ENCODE assay signal across 32 mouse cellular contexts in the genomic region with DNA sequence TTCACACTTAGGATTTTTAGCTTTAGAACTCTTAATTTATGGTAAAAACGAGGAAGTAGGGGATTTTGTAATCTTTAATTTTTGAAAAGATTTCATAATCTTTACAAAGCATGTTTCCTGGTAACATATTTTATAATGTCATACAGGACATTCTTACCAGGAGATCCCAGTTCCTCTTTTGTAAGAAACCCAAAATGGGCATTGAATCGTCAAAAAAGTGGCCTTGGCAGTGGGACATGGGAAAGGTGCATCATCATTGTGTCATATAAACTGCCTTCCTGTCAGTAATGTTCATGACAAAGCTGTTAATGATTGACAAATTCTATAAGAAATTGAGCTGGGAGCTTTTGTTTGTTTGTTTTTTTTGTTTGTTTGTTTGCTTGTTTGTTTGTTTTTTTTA. TPM values are rescaled to one million over a fixed set of nuclear protein-coding genes. Genes with fewer than 3 reads are reported as not detected.
DNase-seq lines count a peak whose midpoint lies in the region; ATAC-seq lines count a peak whose summit lies in the region.
"Had no signal": no experiment of that assay in that cellular context is flagged by ENCODE, and none has a peak within 500 bp of the region (broad histone marks: within the 10 kb centered on the region; RNA-seq: fewer than 3 reads in every experiment).

No protein-coding gene starts in this region.

- ATAC-seq in granulocyte monocyte progenitor cell, adult 5-6 weeks (replicated peaks; ENCODE audit: poor library complexity, severe bottlenecking), result peak; percentile 98
- peak; percentile 87 for ATAC-seq in megakaryocyte, adult 5-6 weeks (ENCODE audit: poor library complexity, severe bottlenecking)
- ATAC-seq: activated CD4-positive, CD25-positive, alpha-beta regulatory T cell, adult 4 months; CD4-positive, CD25-positive, alpha-beta regulatory T cell, adult 4 months; forebrain, embryonic 14.5 days; forebrain, embryonic 16.5 days; Patski had no signal

- peak; percentile 14 for DNase-seq in c-Kit-positive CD71-negative TER-119-negative erythroid progenitor cells, embryonic 14.5 days (ENCODE audit: low read depth)
- no peak for DNase-seq in natural killer cell, adult 2 months (ENCODE audit: low spot score in 2 of 2)
- DNase-seq in yolk sac, embryonic 10.5 days (ENCODE audit: low spot score), result no peak
- DNase-seq in adrenal gland, adult 2 months, result no peak
- DNase-seq in spleen, postnatal 10 days (ENCODE audit: low spot score in 2 of 2), result no peak
- DNase-seq: adrenal gland, postnatal 10 days; adrenal gland, postnatal 25 days; B cell, adult 2 months; cerebellum, adult 11-12 months; cerebellum, adult 2 months; cerebellum, adult 9-10 months; cerebellum, postnatal 10 days; cerebellum, postnatal 25 days; embryo, embryonic 11 days had no signal

RNA-seq across cellular contexts. Expression of a gene that starts 5.8 kb away (rescaled TPM):
- total RNA-seq in granulocyte monocyte progenitor cell, adult 5-6 weeks (2014; fragmentation: Nextera tagmentation), result not detected in 2 replicates
- not detected in 2 replicates for total RNA-seq in granulocyte monocyte progenitor cell, adult 5-6 weeks (2017)
- total RNA-seq in megakaryocyte, adult 5-6 weeks (2015), result not detected in 2 replicates
- not detected in 2 replicates for total RNA-seq in megakaryocyte, adult 5-6 weeks (2017)
- not detected for total RNA-seq in adrenal gland, adult 2 months (2021)
- polyA plus RNA-seq in adrenal gland, adult 2 months (2012; rRNA removed), result not detected in 2 replicates
- total RNA-seq: adrenal gland, adult 18-20 months; adrenal gland, postnatal 10 days; adrenal gland, postnatal 25 days; adrenal gland, postnatal 4 days; CH12.LX; G1E had no signal
- polyA plus RNA-seq: activated CD4-positive, CD25-positive, alpha-beta regulatory T cell, adult 4 months; brain, embryonic 14.5 days; CD4-positive, CD25-positive, alpha-beta regulatory T cell, adult 4 months; cerebellum, adult 2 months; embryonic facial prominence, embryonic 11.5 days; embryonic facial prominence, embryonic 13.5 days; embryonic facial prominence, embryonic 15.5 days; erythroblast, embryonic 14.5 days; forebrain, embryonic 10.5 days; forebrain, embryonic 12.5 days; forebrain, embryonic 14.5 days; forebrain, embryonic 16.5 days; G1E; Patski had no signal

RNA-seq across cellular contexts. Expression of a gene that starts 13.6 kb away (rescaled TPM):
- not detected in 2 replicates for total RNA-seq in granulocyte monocyte progenitor cell, adult 5-6 weeks (2014; fragmentation: Nextera tagmentation)
- total RNA-seq in granulocyte monocyte progenitor cell, adult 5-6 weeks (2017), result not detected in 2 replicates
- not detected in 2 replicates for total RNA-seq in megakaryocyte, adult 5-6 weeks (2015)
- not detected in 2 replicates for total RNA-seq in megakaryocyte, adult 5-6 weeks (2017)
- not detected for total RNA-seq in adrenal gland, adult 2 months (2021)
- not detected in 2 replicates for polyA plus RNA-seq in adrenal gland, adult 2 months (2012; rRNA removed)
- total RNA-seq: adrenal gland, adult 18-20 months; adrenal gland, postnatal 10 days; adrenal gland, postnatal 25 days; adrenal gland, postnatal 4 days; CH12.LX; G1E had no signal
- polyA plus RNA-seq: activated CD4-positive, CD25-positive, alpha-beta regulatory T cell, adult 4 months; brain, embryonic 14.5 days; CD4-positive, CD25-positive, alpha-beta regulatory T cell, adult 4 months; cerebellum, adult 2 months; embryonic facial prominence, embryonic 11.5 days; embryonic facial prominence, embryonic 13.5 days; embryonic facial prominence, embryonic 15.5 days; erythroblast, embryonic 14.5 days; forebrain, embryonic 10.5 days; forebrain, embryonic 12.5 days; forebrain, embryonic 14.5 days; forebrain, embryonic 16.5 days; G1E; Patski had no signal

RNA-seq across cellular contexts. Expression of a gene that starts 15.8 kb away (rescaled TPM):
- not detected in 2 replicates for total RNA-seq in granulocyte monocyte progenitor cell, adult 5-6 weeks (2014; fragmentation: Nextera tagmentation)
- total RNA-seq in granulocyte monocyte progenitor cell, adult 5-6 weeks (2017), result not detected in 2 replicates
- not detected in 2 replicates for total RNA-seq in megakaryocyte, adult 5-6 weeks (2015)
- total RNA-seq in megakaryocyte, adult 5-6 weeks (2017), result not detected in 2 replicates
- total RNA-seq in adrenal gland, adult 2 months (2021), result not detected
- not detected in 2 replicates for polyA plus RNA-seq in adrenal gland, adult 2 months (2012; rRNA removed)
- total RNA-seq: adrenal gland, adult 18-20 months; adrenal gland, postnatal 10 days; adrenal gland, postnatal 25 days; adrenal gland, postnatal 4 days; CH12.LX; G1E had no signal
- polyA plus RNA-seq: activated CD4-positive, CD25-positive, alpha-beta regulatory T cell, adult 4 months; brain, embryonic 14.5 days; CD4-positive, CD25-positive, alpha-beta regulatory T cell, adult 4 months; cerebellum, adult 2 months; embryonic facial prominence, embryonic 11.5 days; embryonic facial prominence, embryonic 13.5 days; embryonic facial prominence, embryonic 15.5 days; erythroblast, embryonic 14.5 days; forebrain, embryonic 10.5 days; forebrain, embryonic 12.5 days; forebrain, embryonic 14.5 days; forebrain, embryonic 16.5 days; G1E; Patski had no signal

RNA-seq across cellular contexts. Expression of a gene that starts 36.3 kb away (rescaled TPM):
- not detected in 2 replicates for total RNA-seq in granulocyte monocyte progenitor cell, adult 5-6 weeks (2014; fragmentation: Nextera tagmentation)
- not detected in 2 replicates for total RNA-seq in granulocyte monocyte progenitor cell, adult 5-6 weeks (2017)
- total RNA-seq in megakaryocyte, adult 5-6 weeks (2015), result not detected in 2 replicates
- total RNA-seq in megakaryocyte, adult 5-6 weeks (2017), result not detected in 2 replicates
- not detected for total RNA-seq in adrenal gland, adult 2 months (2021)
- polyA plus RNA-seq in adrenal gland, adult 2 months (2012; rRNA removed), result not detected in 2 replicates
- total RNA-seq: adrenal gland, adult 18-20 months; adrenal gland, postnatal 10 days; adrenal gland, postnatal 25 days; adrenal gland, postnatal 4 days; CH12.LX; G1E had no signal
- polyA plus RNA-seq: activated CD4-positive, CD25-positive, alpha-beta regulatory T cell, adult 4 months; brain, embryonic 14.5 days; CD4-positive, CD25-positive, alpha-beta regulatory T cell, adult 4 months; cerebellum, adult 2 months; embryonic facial prominence, embryonic 11.5 days; embryonic facial prominence, embryonic 13.5 days; embryonic facial prominence, embryonic 15.5 days; erythroblast, embryonic 14.5 days; forebrain, embryonic 10.5 days; forebrain, embryonic 12.5 days; forebrain, embryonic 14.5 days; forebrain, embryonic 16.5 days; G1E; Patski had no signal
